Mouse (Mus musculus): ENCODE results near the gene Enpp3. TPM values are rescaled to one million over a fixed set of nuclear protein-coding genes. Genes with fewer than 3 reads are reported as not detected.

Gene Enpp3
- total RNA-seq, 1 experiment from 2014 or later: 1.0 TPM

- ATAC-seq (ENCODE audit: extremely low read depth, insufficient number of reproducible peaks, low FRiP score, poor library complexity, severe bottlenecking): no peak
Measured at GRCm38 (mm10) chr10:24777916-24778642, 64.5 kb downstream of the Enpp3 start.

GRCm38 (mm10) chr10:24769496-24769895 lies 73.1 kb downstream of the Enpp3 start:
- no peak for ATAC-seq (ENCODE audit: extremely low read depth, insufficient number of reproducible peaks, low FRiP score, poor library complexity, severe bottlenecking)

GRCm38 (mm10) chr10:24767695-24768094 lies 74.9 kb downstream of the Enpp3 start:
- no peak for ATAC-seq (ENCODE audit: extremely low read depth, insufficient number of reproducible peaks, low FRiP score, poor library complexity, severe bottlenecking)

- no peak for ATAC-seq (ENCODE audit: extremely low read depth, insufficient number of reproducible peaks, low FRiP score, poor library complexity, severe bottlenecking)
Measured at GRCm38 (mm10) chr10:24766061-24766460, 76.6 kb downstream of the Enpp3 start.

- ATAC-seq (ENCODE audit: extremely low read depth, insufficient number of reproducible peaks, low FRiP score, poor library complexity, severe bottlenecking): no peak
Measured at GRCm38 (mm10) chr10:24765151-24765755, 77.4 kb downstream of the Enpp3 start.

GRCm38 (mm10) chr10:24764640-24765039 lies 78.0 kb downstream of the Enpp3 start:
- ATAC-seq (ENCODE audit: extremely low read depth, insufficient number of reproducible peaks, low FRiP score, poor library complexity, severe bottlenecking): no peak

- ATAC-seq (ENCODE audit: extremely low read depth, insufficient number of reproducible peaks, low FRiP score, poor library complexity, severe bottlenecking): peak; percentile 70; the same call in 1 of the 2 replicates
Measured at GRCm38 (mm10) chr10:24763257-24763656, 79.4 kb downstream of the Enpp3 start.

- no peak for ATAC-seq (ENCODE audit: extremely low read depth, insufficient number of reproducible peaks, low FRiP score, poor library complexity, severe bottlenecking)
Measured at GRCm38 (mm10) chr10:24758326-24758915, 84.2 kb downstream of the Enpp3 start.

- no peak for ATAC-seq (ENCODE audit: extremely low read depth, insufficient number of reproducible peaks, low FRiP score, poor library complexity, severe bottlenecking)
Measured at GRCm38 (mm10) chr10:24754874-24755540, 87.6 kb downstream of the Enpp3 start.

- peak; percentile 85 for ATAC-seq (ENCODE audit: extremely low read depth, insufficient number of reproducible peaks, low FRiP score, poor library complexity, severe bottlenecking)
Measured at GRCm38 (mm10) chr10:24754251-24754835, 88.3 kb downstream of the Enpp3 start.

GRCm38 (mm10) chr10:24753536-24754250 lies 88.9 kb downstream of the Enpp3 start:
- ATAC-seq (ENCODE audit: extremely low read depth, insufficient number of reproducible peaks, low FRiP score, poor library complexity, severe bottlenecking): no peak

GRCm38 (mm10) chr10:24742950-24743487 lies 99.6 kb downstream of the Enpp3 start:
- ATAC-seq (ENCODE audit: extremely low read depth, insufficient number of reproducible peaks, low FRiP score, poor library complexity, severe bottlenecking): no peak

GRCm38 (mm10) chr10:24741229-24742198 lies 101.1 kb downstream of the Enpp3 start:
- ATAC-seq (ENCODE audit: extremely low read depth, insufficient number of reproducible peaks, low FRiP score, poor library complexity, severe bottlenecking): no peak

- ATAC-seq (ENCODE audit: extremely low read depth, insufficient number of reproducible peaks, low FRiP score, poor library complexity, severe bottlenecking): no peak
Measured at GRCm38 (mm10) chr10:24739171-24739570, 103.5 kb downstream of the Enpp3 start.

GRCm38 (mm10) chr10:24738456-24738855 lies 104.2 kb downstream of the Enpp3 start:
- no peak for ATAC-seq (ENCODE audit: extremely low read depth, insufficient number of reproducible peaks, low FRiP score, poor library complexity, severe bottlenecking)

- ATAC-seq (ENCODE audit: extremely low read depth, insufficient number of reproducible peaks, low FRiP score, poor library complexity, severe bottlenecking): no peak
Measured at GRCm38 (mm10) chr10:24735027-24735777, 107.4 kb downstream of the Enpp3 start.

GRCm38 (mm10) chr10:24727478-24727877 lies 115.1 kb downstream of the Enpp3 start:
- no peak for ATAC-seq (ENCODE audit: extremely low read depth, insufficient number of reproducible peaks, low FRiP score, poor library complexity, severe bottlenecking)
